Mouse (Mus musculus): ENCODE results near the gene Krtap3-1. TPM values are rescaled to one million over a fixed set of nuclear protein-coding genes. Genes with fewer than 3 reads are reported as not detected.

The Krtap3-1 gene
- polyA plus RNA-seq, 1 experiment from 2014 or later = not detected

DNA sequence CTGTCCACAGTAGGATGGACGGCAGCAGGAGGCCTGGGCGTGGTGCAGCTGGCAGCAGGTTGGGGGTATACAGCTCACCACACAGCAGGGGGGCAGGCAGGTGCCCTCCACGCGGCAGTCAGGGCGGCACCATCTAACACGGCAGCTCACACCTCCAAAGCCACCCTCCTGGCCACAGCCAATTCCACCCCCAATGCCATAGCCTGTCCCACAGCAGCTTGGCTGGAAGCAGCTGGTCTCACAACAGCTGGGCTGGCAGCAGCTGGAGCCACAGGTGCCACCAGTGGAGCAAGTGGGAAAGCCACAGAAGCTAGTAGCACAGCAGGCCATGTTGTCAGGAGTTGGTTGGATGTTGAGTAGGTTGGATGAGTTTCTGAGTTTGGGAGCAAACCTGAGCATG, 14.2 kb upstream of the Krtap3-1 start, which contains the start of gene Krtap1-5:
Krtap1-5 (minus strand) TSS at position 381 of the 400 bp plus-strand sequence.
- Histone ChIP-seq H3K27ac (no peak within 1 kb of the TSS), H3K27me3 (no peaks in the 10 kb centered on the region), H3K4me1 (replicated peaks) (no peaks in the 10 kb centered on the region), H3K4me2 (no peak within 1 kb of the TSS), H3K36me3 (no peaks in the 10 kb centered on the region), H3K9me3 (no peaks in the 10 kb centered on the region), H3K4me3 (replicated peaks) (no peak within 1 kb of the TSS), H3K9ac (replicated peaks) (no peak within 1 kb of the TSS)
- no peak for ATAC-seq (ENCODE audit: insufficient number of reproducible peaks, insufficient read depth, low FRiP score, low TSS enrichment, low read depth)
- 90% methylated on average over 6 of the region's 6 CpGs for WGBS

DNA sequence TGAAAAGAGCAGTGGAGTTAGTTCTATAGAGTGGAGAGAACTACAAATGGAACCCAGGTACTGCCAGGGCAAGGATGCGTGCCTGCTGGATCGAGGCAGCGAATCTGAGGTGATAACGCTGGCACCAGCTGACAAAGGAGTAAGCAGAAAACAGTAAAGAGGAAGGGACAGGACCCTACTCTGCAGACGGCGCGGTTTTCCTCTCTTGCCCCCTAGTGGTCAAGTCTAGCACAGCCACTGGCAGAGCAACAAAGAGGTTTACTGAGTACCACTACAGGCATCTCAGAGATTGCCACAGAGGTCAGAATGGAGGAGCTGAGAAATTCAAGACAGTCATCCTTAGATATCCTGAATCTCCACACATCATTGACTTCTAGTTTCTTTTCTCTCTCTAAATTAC, 7.7 kb upstream of the Krtap3-1 start:
- Histone ChIP-seq H3K4me2 (peak overlapping the region; percentile 45), H3K9ac (replicated peaks) (peak overlapping the region; percentile 42; the same call in 1 of the 2 replicates)
- 5% methylated on average over 7 of the region's 7 CpGs for WGBS

DNA sequence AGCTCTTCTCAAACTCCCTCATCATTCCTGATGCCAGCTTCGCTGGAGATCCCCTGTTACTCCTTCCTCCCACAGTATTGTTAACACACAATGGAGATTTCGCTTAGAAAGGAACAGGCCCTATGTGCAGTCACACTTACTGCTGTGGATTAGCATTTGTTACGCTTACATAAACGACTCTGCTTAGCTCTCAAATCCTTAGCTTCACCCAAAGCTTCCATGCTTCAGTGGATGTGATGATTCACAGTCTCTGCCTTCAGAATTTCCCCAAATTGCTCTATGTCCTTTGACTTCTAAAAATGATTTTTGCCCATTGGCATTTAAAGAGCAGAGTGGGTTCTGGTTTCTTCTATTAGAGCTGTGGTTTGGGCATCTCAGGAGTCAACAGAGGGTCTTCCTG, 6.7 kb upstream of the Krtap3-1 start:
- no peak overlapping the region for H3K27ac ChIP-seq
- no peaks in the 10 kb centered on the region for H3K27me3 ChIP-seq
- H3K4me2 ChIP-seq = no peak overlapping the region
- H3K9ac ChIP-seq (replicated peaks) = no peak overlapping the region
- 75% methylated on average over 4 of the region's 4 CpGs for WGBS
- H3K4me3 ChIP-seq (replicated peaks) = no peak overlapping the region
- no peaks in the 10 kb centered on the region for H3K36me3 ChIP-seq
- H3K9me3 ChIP-seq = no peaks in the 10 kb centered on the region
- no peaks in the 10 kb centered on the region for H3K4me1 ChIP-seq (replicated peaks)
- ATAC-seq (ENCODE audit: insufficient number of reproducible peaks, insufficient read depth, low FRiP score, low TSS enrichment, low read depth) = no peak

More for the DNA sequence above, 7.7 kb upstream of the Krtap3-1 start:
- H3K9me3 ChIP-seq = no peaks in the 10 kb centered on the region
- H3K4me3 ChIP-seq (replicated peaks) = 0 out of 2 replicates have a peak overlapping the region, but pooled peaks have one; percentile 15
- H3K27me3 ChIP-seq = no peaks in the 10 kb centered on the region
- no peaks in the 10 kb centered on the region for H3K4me1 ChIP-seq (replicated peaks)
- peak; percentile 52; the same call in 1 of the 2 replicates for ATAC-seq (ENCODE audit: insufficient number of reproducible peaks, insufficient read depth, low FRiP score, low TSS enrichment, low read depth)
- H3K36me3 ChIP-seq = no peaks in the 10 kb centered on the region
- H3K27ac ChIP-seq = no peak overlapping the region

DNA sequence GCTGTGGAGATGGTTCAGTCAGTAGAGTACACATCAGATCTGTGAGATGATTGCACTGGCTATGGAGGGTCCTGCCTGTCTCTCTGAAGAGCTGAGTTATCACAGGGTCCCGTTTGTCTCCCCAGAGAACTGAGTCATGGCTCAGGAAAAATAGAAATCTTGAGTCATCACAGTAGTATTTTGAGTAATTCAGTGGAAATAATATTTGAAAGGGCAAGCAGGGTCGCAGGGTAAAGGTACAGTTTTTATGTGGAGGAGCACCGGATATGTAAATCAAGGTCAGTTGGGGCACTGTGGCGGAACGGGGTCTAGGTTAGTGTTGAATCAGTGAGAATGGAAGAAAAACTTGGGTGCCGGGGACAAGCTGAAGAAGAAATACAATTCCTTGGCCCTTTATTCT, 3.9 kb downstream of the Krtap3-1 start:
- Histone ChIP-seq H3K27me3 (peaks cover 3% of the 10 kb centered on the region; the same call in 1 of the 2 replicates), H3K9ac (replicated peaks) (no peak overlapping the region), H3K4me1 (replicated peaks) (no peaks in the 10 kb centered on the region), H3K9me3 (no peaks in the 10 kb centered on the region), H3K36me3 (no peaks in the 10 kb centered on the region), H3K27ac (no peak overlapping the region), H3K4me2 (no peak overlapping the region), H3K4me3 (replicated peaks) (no peak overlapping the region)
- 85% methylated on average over 6 of the region's 6 CpGs for WGBS
- no peak for ATAC-seq (ENCODE audit: insufficient number of reproducible peaks, insufficient read depth, low FRiP score, low TSS enrichment, low read depth)

DNA sequence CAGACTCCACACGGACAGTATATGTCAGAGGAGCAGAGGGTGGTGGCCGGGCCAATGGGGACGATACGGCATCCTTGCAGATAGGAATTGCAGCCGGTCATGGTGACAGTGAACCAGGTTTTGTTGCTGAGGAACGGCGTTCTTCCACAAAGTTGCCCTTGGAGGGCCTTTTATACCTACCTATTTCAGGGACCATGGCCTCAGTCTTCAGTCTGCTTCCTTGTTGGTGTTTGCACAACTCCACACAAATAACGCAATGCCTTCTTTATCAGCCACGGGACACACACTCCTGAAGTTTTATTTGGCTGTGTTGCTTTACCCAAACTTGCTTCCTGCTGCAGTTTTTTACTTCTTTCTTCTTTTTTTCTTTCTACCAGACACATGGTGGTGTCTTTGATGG, 7.1 kb downstream of the Krtap3-1 start, which contains the start of gene Gm11939:
Gm11939 (minus strand) TSS at position 101 of the 400 bp plus-strand sequence.
- no peak for ATAC-seq (ENCODE audit: insufficient number of reproducible peaks, insufficient read depth, low FRiP score, low TSS enrichment, low read depth)
- Histone ChIP-seq H3K4me1 (replicated peaks) (no peaks in the 10 kb centered on the region), H3K27me3 (no peaks in the 10 kb centered on the region), H3K9me3 (no peaks in the 10 kb centered on the region), H3K27ac (no peak within 1 kb of the TSS), H3K4me2 (no peak within 1 kb of the TSS), H3K36me3 (no peaks in the 10 kb centered on the region), H3K4me3 (replicated peaks) (no peak within 1 kb of the TSS), H3K9ac (replicated peaks) (no peak within 1 kb of the TSS)
- 89% methylated on average over 9 of the region's 9 CpGs for WGBS

DNA sequence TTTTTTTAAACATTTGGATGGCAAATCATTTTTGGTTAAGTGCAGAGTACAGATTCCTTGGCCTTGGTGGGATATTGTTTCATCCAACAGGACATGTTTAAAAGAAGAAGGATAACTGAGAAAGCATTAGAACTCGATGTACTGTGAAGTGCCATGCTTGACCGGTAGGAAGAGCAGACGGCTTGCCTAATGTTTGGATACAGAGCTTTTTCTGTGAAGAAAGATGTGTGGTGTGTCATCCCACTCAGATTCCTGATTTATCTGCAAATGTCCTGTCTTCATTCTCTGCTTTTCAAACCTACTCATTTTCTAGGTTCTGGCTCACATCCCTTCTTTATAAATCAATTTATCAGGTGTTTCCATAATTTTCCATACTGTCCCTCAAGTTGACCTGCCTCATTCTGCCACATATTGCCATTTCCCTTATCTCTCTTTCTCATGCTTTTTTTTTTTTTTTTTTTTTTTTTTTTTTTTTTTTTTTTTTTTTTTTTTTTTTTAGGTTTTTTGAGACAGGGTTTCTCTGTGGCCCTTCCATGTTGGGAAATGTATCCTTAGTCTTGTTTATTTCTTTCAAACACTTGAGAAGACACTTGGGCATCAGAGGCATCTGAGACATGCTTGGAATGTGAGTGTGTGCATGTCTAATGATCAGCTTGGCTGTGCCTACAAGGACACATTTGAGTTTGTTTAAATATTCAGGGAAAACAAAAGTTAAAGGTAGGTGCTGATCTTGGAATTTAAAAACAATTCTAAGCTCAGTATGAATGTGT, 8.3 kb downstream of the Krtap3-1 start:
- Histone ChIP-seq H3K27me3 (no peaks in the 10 kb centered on the region), H3K9me3 (no peaks in the 10 kb centered on the region), H3K4me3 (replicated peaks) (no peak overlapping the region), H3K27ac (no peak overlapping the region), H3K9ac (replicated peaks) (no peak overlapping the region), H3K4me1 (replicated peaks) (no peaks in the 10 kb centered on the region), H3K36me3 (no peaks in the 10 kb centered on the region), H3K4me2 (no peak overlapping the region)
- WGBS = 89% methylated on average over 3 of the region's 3 CpGs
- ATAC-seq (ENCODE audit: insufficient number of reproducible peaks, insufficient read depth, low FRiP score, low TSS enrichment, low read depth) = no peak

DNA sequence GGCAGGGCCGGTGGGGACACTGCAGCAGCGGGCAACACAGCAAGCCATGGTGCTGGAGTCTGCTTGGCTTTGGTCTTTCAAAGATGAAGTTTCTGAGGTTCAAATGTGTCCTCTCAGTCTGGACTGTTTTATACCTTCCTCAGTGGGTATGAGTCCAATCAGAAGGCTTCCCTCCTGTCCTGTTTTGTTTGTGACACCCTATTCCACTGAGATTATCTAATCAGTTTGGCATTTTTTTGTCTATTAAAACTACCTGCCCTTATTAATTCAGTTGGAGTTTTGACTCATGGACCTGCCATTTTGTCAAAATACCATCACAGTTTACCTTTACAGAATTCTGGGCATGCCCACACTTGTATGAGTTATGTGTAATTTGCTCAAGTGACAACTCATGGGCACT, 9.7 kb downstream of the Krtap3-1 start, which contains the start of gene Krtap3-2:
Krtap3-2 (minus strand) TSS at position 101 of the 400 bp plus-strand sequence.
- Histone ChIP-seq H3K9me3 (no peaks in the 10 kb centered on the region), H3K4me1 (replicated peaks) (no peaks in the 10 kb centered on the region), H3K27ac (no peak within 1 kb of the TSS), H3K4me2 (no peak within 1 kb of the TSS), H3K27me3 (no peaks in the 10 kb centered on the region), H3K36me3 (no peaks in the 10 kb centered on the region), H3K4me3 (replicated peaks) (no peak within 1 kb of the TSS), H3K9ac (replicated peaks) (no peak within 1 kb of the TSS)
- ATAC-seq (ENCODE audit: insufficient number of reproducible peaks, insufficient read depth, low FRiP score, low TSS enrichment, low read depth) = no peak
- 78% methylated on average over 2 of the region's 2 CpGs for WGBS

DNA sequence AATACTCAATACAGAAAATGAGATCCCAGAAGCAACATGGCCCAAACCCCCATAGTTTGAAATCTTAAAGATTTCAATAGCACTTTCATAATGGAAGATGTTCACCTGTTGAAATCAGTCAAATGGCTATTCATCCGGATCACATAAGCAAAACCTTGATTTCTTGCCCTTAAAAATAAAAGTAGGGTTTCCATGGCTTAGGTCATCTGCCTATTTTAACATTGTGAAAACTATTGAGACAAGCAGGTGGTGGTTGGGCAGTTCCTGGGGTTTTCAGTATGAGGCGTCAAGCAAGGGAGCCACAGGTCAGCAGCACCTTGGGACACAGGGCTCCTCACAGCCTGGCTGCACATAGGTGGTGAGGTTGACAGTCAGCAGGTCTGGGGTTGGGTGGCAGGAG, 10.2 kb downstream of the Krtap3-1 start:
- H3K9ac ChIP-seq (replicated peaks) = no peak overlapping the region
- no peaks in the 10 kb centered on the region for H3K9me3 ChIP-seq
- H3K4me2 ChIP-seq = no peak overlapping the region
- no peak overlapping the region for H3K4me3 ChIP-seq (replicated peaks)
- H3K36me3 ChIP-seq = no peaks in the 10 kb centered on the region
- no peak overlapping the region for H3K27ac ChIP-seq
- no peaks in the 10 kb centered on the region for H3K4me1 ChIP-seq (replicated peaks)
- 84% methylated on average over 2 of the region's 2 CpGs for WGBS
- no peak for ATAC-seq (ENCODE audit: insufficient number of reproducible peaks, insufficient read depth, low FRiP score, low TSS enrichment, low read depth)
- H3K27me3 ChIP-seq = no peaks in the 10 kb centered on the region

DNA sequence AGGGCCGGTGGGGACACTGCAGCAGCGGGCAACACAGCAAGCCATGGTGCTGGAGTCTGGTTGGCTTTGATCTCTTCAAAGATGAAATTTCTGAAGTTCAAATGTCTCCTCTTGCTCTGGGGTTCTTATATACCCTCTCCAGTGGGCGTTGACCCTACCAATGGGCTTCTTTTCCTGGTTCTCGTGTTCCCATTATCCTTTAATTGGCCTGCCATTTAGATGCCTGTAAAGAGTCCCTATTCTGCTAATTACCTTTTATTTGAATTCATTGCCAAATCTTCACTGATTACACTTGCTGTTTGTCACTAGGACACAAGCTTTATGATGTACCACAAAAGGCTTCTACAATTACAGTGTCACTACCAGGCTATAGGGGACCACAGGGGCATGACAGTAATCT, 15.7 kb downstream of the Krtap3-1 start, which contains the start of gene Krtap3-3:
Krtap3-3 (minus strand) TSS at position 101 of the 400 bp plus-strand sequence.
- no peaks in the 10 kb centered on the region for H3K36me3 ChIP-seq
- no peak within 1 kb of the TSS for H3K4me3 ChIP-seq (replicated peaks)
- H3K4me1 ChIP-seq (replicated peaks) = no peaks in the 10 kb centered on the region
- no peaks in the 10 kb centered on the region for H3K27me3 ChIP-seq
- no peak within 1 kb of the TSS for H3K9ac ChIP-seq (replicated peaks)
- no peak within 1 kb of the TSS for H3K4me2 ChIP-seq
- no peak for ATAC-seq (ENCODE audit: insufficient number of reproducible peaks, insufficient read depth, low FRiP score, low TSS enrichment, low read depth)
- no peak within 1 kb of the TSS for H3K27ac ChIP-seq
- H3K9me3 ChIP-seq = no peaks in the 10 kb centered on the region
- WGBS = 43% methylated on average over 4 of the region's 4 CpGs

DNA sequence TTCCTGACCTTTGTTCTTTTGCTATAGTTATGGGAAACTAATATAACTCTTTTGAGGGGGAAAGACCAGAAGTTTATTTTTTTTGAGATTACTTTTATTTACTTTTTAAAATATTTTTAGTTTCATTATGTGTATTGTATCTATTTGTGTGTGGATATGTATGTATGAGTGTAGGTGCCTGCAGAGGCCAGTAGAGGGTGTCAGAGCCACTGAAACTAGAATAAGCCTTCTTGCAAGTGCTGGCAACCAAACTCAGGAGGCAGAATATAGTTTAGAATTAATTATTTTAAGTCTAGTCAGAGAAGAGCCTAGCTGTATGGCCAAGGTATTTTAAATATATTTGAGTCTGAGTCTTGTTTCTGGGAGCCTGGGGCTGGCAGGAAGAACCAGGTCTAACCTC, 18.5 kb downstream of the Krtap3-1 start:
- no peaks in the 10 kb centered on the region for H3K36me3 ChIP-seq
- H3K4me3 ChIP-seq (replicated peaks) = no peak overlapping the region
- no peak overlapping the region for H3K27ac ChIP-seq
- H3K4me2 ChIP-seq = no peak overlapping the region
- H3K9ac ChIP-seq (replicated peaks) = no peak overlapping the region
- no peaks in the 10 kb centered on the region for H3K27me3 ChIP-seq
- ATAC-seq (ENCODE audit: insufficient number of reproducible peaks, insufficient read depth, low FRiP score, low TSS enrichment, low read depth) = no peak
- no peaks in the 10 kb centered on the region for H3K4me1 ChIP-seq (replicated peaks)
- no peaks in the 10 kb centered on the region for H3K9me3 ChIP-seq

DNA sequence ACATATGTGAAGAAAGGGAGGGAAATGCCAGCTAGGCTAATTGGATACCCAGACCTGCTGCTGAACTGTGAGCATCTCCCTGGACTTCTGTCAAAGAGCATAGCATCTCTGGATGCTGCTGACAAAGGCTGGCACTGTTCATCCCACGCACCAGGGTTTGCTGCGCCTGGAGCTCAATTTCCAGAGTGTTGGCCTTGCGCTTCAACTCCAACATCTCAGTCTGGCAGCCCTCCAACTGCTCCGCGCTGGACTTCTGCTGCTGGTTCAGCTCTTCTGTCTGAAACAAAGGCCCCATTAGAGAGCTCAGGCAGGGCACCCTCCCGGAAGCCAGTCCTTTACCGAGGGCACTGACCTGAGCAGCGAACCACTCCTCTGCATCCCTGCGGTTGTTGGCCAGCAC, 26.7 kb downstream of the Krtap3-1 start:
- no peak overlapping the region for H3K4me2 ChIP-seq
- WGBS = 85% methylated on average over 9 of the region's 9 CpGs
- no peaks in the 10 kb centered on the region for H3K4me1 ChIP-seq (replicated peaks)
- no peak overlapping the region for H3K9ac ChIP-seq (replicated peaks)
- H3K36me3 ChIP-seq = no peaks in the 10 kb centered on the region
- H3K4me3 ChIP-seq (replicated peaks) = no peak overlapping the region
- ATAC-seq (ENCODE audit: insufficient number of reproducible peaks, insufficient read depth, low FRiP score, low TSS enrichment, low read depth) = no peak
- no peaks in the 10 kb centered on the region; the same call in 1 of the 2 replicates for H3K27me3 ChIP-seq
- no peak overlapping the region for H3K27ac ChIP-seq
- no peaks in the 10 kb centered on the region for H3K9me3 ChIP-seq

Data from limb, embryonic 12.5 days (tissue).